Mouse (Mus musculus) regulatory T cell (primary cell): ENCODE results near the gene Eps15l1.

Experiments used
- in situ Hi-C: fragments of 300-600 bp; cut with MboI, MseI; formaldehyde crosslinking; loops from one replicate; pipeline ENCODE4 v1.15.1; 2025; ENCODE audit warnings: high pct_unique_total_duplicates

The Eps15l1 gene

DNA sequence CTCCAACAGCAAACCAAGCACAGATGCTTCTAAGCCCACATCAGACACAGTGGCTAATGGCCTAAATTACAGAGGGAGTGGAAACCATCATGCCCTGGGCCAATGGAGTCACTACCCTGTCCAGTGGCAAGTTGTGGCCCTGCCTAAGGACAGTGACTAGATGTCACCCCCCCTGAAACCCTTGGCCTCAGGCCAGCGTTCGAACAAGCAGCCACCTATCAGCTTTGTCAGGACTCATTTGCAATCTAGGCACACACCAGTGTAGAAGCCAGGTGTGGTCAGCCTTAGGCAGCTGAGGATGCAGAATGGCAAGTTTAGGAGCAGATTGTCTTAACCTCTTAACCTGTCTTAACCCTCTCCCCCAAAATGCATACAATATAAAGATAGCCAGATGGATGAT, 6.0 kb downstream of the Eps15l1 start:
- in situ Hi-C loops: no loop called here

DNA sequence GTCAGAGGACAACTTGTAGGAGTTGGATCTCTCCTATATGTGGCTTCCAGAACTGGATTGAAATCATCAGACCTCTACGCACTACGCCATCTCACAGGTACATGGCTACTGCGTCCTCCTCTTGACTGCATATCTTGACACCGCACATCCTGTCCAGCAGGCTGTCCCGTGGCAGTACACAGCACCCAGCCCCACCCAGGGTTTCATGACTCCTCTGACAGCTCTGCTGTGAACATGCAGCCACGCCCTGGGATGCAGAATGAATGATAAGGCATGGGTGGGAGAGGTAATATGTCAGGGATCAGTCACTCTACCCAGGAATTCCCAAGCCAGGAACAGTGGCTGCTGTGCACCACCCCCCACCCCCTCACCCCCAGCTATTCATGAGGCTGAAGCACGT, 7.4 kb downstream of the Eps15l1 start:
- in situ Hi-C loops: no loop called here

DNA sequence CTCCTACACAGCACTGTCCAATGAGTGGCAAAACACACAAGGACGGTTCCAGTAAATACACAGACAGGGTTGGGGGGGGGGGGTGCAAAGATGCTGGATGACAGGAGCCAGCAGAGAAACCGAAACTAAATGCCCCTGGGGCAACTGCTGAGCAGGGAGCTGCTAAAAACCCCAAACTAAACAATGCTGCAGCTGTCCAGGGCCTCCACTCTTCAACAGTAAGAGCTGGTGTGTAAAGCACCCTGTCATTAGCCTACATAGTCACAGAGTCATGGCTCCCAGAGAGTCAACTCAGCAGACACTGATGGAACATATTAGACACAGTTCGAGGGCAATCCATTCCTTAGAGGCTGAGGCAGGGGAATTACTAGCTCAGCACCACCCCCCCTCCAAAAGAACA, 11.8 kb downstream of the Eps15l1 start:
- in situ Hi-C loops: no loop called here

DNA sequence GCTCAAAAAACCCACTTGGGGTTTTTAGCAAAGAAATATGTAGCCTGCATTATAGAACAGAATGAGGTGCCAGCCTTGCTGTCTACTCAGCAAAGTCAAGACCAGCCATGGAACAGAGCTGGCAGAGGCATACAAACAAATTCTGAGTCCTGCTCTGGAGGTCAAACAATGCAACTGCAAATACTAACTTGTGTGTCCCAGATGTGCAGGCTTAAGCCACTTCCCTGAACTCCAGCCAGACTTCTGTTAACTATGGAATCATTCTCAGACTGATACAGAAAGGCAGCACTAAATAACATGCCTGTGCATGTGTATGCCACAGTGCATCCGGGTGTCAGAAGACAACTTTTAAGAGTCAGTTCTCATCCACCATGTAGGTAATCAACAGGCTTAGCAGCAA, 13.4 kb downstream of the Eps15l1 start:
- in situ Hi-C loops: no loop called here

DNA sequence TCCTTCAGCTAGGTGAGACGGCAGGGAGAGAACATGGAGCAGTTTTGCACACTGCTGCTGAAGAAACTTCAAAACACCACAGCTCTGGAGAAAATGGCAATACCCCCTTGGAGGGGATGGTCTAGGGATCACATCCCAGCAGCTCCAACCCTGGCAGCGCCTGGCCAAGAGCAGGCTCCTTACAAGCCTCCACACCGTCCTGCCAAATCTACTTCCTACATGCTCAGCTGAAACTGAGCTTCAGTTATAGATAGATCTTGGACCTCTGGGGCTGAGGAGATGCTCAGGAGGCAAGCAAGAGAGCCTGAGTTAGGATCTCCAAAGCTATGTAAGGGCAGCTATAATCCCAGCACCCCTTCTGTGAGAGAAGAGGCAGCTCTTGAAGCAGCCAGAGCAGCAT, 18.3 kb downstream of the Eps15l1 start:
- in situ Hi-C loops: no loop called here

DNA sequence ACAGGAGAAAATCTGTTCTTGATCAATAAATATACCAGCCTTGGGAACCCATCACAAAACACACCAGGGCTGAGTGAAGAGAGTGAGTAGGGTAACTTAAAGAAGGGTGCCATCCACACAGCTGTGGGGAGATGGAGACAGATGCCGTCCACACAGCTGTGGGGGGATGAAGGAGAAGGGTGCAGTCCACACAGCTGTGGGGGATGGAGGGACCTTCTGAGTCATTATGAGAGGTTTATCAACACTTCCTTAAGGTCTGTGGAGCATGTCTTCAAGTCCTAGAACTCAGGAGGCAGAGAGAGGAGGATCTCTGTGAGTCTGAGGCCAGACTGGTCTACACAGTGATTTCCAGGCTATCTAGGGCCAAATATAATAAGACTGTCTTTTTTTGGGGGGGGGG, 19.9 kb downstream of the Eps15l1 start:
- in situ Hi-C loops: no loop called here

DNA sequence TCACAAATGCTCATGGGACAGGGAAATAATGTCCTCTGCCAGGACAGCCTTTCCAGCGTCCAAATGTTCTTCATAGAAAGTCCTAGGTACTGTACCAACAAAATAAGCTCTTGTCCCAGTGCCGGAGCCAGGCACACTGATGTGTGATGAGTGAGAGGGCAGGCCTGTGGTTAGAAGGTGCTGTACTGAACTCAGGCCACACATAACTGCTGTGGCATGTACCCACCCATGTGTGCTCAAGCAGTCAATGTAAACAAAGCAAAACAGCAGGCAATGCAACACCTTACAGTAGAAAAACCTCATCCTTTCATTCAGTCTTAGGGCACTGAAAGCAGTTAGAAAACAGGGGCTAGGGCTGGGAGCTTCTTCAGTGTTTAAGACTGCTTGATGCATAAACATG, 35.5 kb downstream of the Eps15l1 start:
- in situ Hi-C loops: loop anchor here (25.0 kb wide), 1 partner anchor 1248 kb away; no protein-coding TSS in a partner anchor

DNA sequence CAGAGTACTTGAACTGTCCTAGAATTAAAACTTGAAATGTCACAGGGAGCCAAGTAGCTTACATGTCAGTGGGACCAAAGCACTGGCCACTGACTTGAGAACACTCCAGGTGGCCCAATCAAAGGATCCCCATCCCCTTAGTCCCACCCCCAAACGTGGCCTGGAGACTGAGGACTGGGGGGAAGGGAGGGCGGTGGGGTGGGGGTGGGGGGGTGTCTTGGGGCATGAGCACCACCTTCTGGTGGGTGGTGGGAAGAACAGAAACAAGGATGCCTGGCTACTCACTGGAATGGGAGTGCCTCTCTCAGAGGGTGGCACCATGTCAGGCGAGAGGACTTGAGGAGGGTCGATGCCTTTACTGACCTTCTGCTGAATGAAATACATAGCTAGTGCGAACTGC, 38.9 kb downstream of the Eps15l1 start:
- in situ Hi-C loops: loop anchor here (5.0 to 25.0 kb wide), 2 partner anchors 40 to 1245 kb away; partner anchors contain the start of gene Eps15l1

DNA sequence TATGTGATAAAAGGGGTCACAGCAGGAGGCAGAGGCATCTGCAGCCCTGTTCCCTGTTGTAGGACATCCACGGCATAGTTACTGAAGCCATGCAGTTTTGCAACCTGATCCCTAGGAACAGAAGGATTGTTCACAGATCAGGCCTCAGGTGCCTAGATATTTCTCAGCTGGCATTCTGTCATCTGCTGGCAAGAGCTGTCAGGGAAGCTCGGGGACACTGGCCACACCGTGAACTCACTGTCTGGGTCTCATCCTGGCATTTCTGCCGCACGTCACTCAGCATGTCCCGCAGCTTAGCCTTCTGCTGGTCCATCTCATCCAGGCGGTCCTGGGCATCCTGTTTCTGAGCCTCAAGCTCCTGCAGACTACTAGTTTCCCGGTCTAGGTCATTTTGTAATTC, 40.6 kb downstream of the Eps15l1 start:
- in situ Hi-C loops: loop anchor here (5.0 to 25.0 kb wide), 2 partner anchors 42 to 1243 kb away; partner anchors contain the start of gene Eps15l1

DNA sequence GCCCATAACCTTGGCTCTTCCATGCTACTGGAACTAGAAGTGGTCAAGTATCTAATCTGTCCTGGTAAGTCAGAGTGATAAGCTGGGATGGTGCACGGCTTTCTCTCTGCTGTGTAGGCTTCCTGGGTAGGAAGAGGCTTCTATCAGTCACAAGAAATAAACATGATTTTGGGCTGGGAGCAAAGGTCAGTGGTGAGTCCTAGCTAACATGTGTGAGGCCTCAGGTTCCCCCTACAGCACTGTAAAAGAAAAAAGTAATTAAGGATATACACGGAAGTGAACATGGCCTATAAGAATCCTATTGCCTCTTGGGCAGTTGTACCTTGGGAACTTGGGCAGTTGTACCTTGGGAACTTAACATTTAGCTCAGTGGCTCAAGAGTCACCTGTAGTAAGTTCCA, 44.4 kb downstream of the Eps15l1 start:
- in situ Hi-C loops: loop anchor here (25.0 kb wide), 1 partner anchor 1240 kb away; no protein-coding TSS in a partner anchor

DNA sequence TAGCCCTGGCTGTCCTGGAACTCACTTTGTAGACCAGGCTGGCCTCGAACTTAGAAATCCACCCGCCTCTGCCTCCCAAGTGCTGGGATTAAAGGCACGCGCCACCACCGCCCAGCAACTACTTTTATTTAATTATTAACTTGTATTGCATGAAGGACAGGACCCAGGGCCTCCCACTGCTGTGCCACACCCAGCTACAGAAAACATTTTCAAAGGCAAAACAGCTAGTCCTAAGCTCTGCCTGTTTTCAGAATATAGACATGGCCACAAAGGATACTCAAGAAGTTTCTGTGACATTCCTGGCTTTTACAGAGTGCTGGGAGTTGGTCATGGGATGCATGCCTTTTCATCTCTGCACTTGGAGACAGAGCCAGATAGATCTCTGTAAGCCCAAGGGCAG, 45.0 kb downstream of the Eps15l1 start:
- in situ Hi-C loops: loop anchor here (25.0 kb wide), 1 partner anchor 1239 kb away; no protein-coding TSS in a partner anchor

DNA sequence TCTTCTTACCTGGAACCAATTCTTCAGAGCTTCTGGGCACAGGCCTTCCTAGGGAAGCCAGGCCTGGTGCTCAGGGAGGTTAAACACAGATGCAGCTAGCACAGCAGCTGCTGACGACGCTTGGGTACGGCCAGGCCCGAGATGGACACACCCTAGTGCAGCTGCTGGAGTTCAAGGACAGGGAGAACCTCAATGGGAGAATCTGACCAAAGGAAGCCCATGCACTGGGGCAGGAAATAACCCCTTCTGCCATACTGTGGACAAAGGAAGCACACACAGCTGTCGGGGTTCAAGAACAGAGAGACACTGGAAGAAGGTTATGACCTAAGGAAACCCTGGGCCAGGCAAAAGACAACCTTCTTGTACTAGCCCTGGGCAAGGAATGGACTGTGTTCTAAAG, 46.1 kb downstream of the Eps15l1 start:
- in situ Hi-C loops: loop anchor here (25.0 kb wide), 1 partner anchor 1238 kb away; no protein-coding TSS in a partner anchor

DNA sequence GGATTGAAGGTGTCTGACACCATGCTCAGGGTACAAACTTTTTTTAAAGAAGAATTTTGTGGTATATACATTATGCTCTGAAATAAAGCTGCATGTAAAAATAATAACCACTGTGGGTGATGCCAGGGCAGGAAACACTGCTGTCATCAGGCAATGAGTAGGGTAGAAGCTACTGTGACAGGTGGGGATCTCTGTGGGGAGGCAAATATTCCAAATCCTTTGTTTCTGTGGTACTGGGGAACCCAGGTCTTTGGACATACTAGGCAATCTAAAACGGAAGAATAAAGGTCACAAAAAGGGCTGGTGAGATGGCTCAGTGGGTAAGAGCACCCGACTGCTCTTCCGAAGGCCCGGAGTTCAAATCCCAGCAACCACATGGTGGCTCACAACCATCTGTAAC, 48.9 kb downstream of the Eps15l1 start:
- in situ Hi-C loops: no loop called here

DNA sequence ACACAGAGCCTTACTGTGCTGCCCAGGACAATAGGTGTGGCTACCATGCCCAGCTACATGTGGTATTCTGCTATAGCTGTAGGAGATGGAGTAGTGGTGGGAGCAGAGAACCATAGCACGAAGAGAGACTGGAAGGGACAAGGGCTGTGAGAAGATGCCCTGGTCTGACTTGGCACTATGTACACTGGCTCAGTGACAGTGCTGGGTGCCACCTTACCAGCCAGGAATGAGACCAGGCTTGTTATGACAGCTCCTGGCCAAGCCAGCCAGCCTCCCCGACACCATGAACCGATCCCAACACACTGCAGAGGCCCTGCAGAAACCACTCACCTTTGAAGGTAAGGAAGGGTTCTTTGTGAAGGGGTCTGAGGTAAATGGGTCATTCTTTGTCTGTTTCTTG, 49.9 kb downstream of the Eps15l1 start:
- in situ Hi-C loops: no loop called here

DNA sequence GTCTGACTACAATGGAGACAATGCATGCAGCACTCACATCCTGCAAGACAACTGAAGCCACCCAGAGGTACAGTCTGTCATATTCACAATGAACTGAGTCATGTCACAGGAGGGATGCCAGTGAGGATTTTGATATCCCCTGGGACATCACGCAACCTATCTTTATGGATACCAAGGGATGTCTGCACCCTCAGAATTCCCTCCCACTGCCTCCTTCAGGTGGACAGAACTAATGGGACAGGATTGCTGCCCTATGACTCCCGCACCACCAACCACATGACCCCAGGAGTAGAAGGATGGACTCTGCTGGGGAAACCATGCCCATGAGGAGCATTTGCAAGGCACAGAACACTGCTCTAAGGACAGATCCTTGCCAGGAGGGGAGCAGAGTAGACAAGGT, 54.8 kb downstream of the Eps15l1 start:
- in situ Hi-C loops: loop anchor here (5.0 kb wide), 3 partner anchors 44 to 189 kb away; no protein-coding TSS in a partner anchor

DNA sequence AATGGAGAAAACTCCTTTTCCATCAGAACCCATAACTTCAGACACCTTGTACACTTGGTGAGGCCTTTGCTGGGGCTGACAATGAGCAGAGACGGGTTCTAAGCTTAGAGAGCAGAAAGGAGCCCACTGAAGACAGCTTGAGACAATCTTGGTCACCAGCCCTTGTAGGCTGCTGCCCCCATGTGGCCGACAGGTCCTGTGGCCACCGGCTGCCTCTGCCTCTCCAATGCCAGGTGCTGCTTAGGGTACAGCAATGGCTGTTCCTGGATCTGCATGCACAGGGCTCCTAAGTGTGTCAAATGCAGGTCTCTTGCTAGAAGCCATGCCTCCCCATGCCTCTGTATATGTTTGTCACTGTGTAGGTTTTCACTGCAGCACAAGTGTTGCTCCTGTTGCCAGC, 55.4 kb downstream of the Eps15l1 start:
- in situ Hi-C loops: loop anchor here (5.0 kb wide), 3 partner anchors 44 to 189 kb away; no protein-coding TSS in a partner anchor

DNA sequence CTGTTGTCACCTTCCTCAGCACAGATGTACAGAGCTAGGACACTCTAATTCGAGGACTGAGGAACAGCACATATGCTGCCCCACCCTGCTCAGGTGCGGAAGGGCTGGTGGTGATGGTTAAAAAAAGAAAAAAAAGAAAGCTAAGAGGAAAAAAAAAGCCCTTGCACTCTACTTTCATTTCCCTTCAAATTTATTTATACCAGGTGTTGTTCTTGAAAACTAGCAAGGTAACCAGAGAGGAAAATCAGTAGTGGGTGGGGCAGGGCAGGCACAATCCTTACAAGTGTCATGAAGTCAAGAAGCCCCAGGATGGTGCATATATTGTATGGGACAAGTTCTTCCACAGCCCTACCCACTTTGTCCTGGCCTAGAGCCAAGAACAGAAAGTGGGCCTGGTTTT, 56.2 kb downstream of the Eps15l1 start:
- in situ Hi-C loops: loop anchor here (5.0 kb wide), 3 partner anchors 43 to 188 kb away; no protein-coding TSS in a partner anchor

DNA sequence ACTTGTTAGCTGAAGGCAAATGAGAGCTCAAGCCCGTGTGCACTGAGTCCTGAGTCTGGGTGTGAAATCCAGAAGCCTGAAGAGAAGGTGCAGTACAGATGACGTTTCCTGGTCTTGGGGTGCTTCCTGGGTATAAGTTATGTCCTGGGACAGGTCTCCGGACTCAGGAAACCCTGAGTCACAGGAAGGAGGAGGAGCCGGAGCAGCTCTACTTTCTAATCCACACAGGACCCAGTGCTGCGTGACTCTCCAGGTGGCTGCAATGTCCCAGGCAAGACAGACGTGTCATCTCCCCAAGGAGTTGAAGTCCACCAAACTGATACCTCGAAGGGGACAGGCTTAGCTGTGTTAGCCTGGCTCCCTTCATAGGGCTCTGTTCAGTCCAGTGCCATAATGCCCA, 57.8 kb downstream of the Eps15l1 start:
- in situ Hi-C loops: no loop called here

DNA sequence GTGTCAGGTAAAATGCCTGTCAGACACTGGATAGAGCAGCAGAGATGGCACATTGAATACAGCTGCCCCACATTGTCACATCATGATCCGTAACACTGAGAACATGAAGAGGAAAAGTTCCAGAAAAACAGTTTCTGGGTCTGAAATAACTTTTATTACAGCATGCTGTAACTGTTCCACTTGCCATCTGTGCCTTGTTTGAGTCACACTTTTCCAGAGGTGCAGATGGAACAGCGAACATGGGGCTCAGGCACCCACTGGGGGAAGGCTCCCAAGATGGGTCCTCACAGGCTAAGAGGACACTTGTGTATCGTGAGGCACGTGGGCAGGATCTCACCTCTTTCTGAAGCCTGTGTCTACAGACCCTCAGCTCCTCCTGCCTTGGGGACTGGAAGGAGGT, 58.5 kb downstream of the Eps15l1 start:
- in situ Hi-C loops: no loop called here

DNA sequence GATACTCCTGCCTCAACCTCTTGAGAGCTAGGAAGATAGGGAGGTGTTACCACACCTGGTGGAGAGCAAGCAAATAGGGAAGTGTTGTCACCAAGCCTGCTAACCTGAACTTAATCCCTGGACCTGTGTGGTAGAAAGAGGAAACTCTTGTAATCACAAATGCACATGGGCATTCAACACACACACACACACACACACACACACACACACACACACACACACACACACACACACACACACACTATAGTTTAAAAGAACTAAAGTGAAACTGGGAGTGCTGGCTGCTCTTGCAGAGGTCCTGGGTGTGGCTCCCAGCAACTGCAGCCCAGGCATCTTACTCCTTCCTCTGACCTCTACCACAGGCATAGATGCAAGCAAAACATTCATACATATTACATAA, 61.1 kb downstream of the Eps15l1 start:
- in situ Hi-C loops: no loop called here

DNA sequence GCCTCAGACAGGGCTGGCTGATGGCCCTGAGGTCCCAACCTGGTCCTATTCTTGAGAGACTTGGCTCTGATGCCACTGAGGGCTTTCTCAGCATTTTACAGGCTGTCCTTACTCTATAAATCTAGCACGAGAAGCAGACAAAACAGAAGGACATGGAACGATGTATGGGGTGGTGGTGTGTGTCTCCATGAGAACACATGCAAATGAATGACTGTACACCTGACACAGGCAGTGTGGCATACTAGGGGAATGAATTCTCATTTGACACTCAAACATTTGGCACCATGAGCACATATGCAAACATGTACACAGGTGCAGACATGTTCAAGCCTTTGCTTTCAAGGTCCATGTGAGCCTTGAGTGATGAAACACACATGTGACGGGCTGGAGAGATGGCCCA, 64.7 kb downstream of the Eps15l1 start:
- in situ Hi-C loops: no loop called here

DNA sequence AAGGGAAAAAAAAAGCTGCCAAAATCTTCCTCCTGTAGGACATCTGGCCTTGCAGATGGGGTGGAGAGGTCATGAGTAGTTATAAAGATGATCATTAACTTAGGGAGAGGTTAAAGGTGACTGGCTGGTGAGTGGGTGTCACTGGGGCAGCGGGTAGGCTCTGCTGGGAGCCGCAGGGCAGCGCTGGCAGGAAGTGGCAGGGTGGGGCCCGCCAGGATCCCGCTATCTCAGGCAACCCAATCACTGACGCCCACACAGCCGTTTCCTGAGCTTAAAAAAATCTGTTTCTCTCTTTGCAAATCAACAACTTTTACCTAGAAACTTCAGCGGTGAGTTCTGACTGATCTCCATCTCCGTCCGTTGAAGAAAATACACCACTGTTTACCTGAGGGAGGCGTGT, 67.0 kb downstream of the Eps15l1 start:
- in situ Hi-C loops: no loop called here

DNA sequence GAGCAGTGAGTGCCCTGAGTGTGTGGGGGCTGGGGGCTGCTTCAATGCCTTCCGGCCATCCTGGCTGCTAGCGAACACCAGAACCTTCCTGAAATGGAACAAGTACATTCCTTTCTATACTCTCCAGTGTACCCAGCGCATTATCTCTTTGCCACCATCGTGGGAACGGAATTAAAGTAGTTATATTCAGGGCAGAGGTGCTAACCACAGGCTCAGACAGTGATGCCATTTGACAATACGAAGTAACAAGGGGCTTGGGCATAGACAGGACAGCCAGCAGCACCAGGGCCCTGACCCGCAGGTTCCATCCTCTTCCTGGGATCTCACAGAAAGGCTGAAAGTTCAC, 67.6 kb downstream of the Eps15l1 start:
- in situ Hi-C loops: no loop called here
